Mouse (Mus musculus) limb, embryonic 14.5 days (tissue): ENCODE measurements around the gene Prpf18. TPM values are rescaled to one million over a fixed set of nuclear protein-coding genes. Genes with fewer than 3 reads are reported as not detected.

ENCODE experiments used
- ATAC-seq: fragments of 200-750 bp; cut with Nextera tagmentation; 2 replicates; pipeline ENCODE4 v1.8.0; 2017; ENCODE audit warnings: low read depth, moderate number of reproducible peaks, moderate TSS enrichment; ENCODE audit not compliant: low FRiP score
- DNase-seq: peaks from one replicate; pipeline ENCODE4 v3.0.0-alpha.2; 2015; ENCODE audit warnings: low spot score
- H3K27ac ChIP-seq: fragments of 300-500 bp; sonication (generic); replicated peaks from 2 replicates; pipeline ENCODE4 v1.5.1; 2014; ENCODE audit warnings: low read depth, mild to moderate bottlenecking, low read length, moderate library complexity, mixed read lengths
- H3K27me3 ChIP-seq: fragments of 300-500 bp; sonication (generic); 2 replicates; pipeline ENCODE4 v1.6.1; 2014; ENCODE audit warnings: low read length, mixed read lengths; ENCODE audit not compliant: control insufficient read depth, insufficient read depth
- H3K36me3 ChIP-seq: fragments of 300-500 bp; sonication (generic); 2 replicates; pipeline ENCODE4 v1.6.1; 2014; ENCODE audit warnings: mild to moderate bottlenecking, low read length, moderate library complexity, mixed read lengths; ENCODE audit not compliant: control insufficient read depth, insufficient read depth
- H3K4me1 ChIP-seq: fragments of 300-500 bp; sonication (generic); 2 replicates; pipeline ENCODE4 v1.6.1; 2014; ENCODE audit warnings: antibody characterized with exemption, low read length, mixed read lengths; ENCODE audit not compliant: control insufficient read depth, insufficient read depth
- H3K4me2 ChIP-seq: fragments of 300-500 bp; sonication (generic); replicated peaks from 2 replicates; pipeline ENCODE4 v1.6.1; 2014; ENCODE audit warnings: low read depth, mild to moderate bottlenecking, low read length, moderate library complexity; ENCODE audit not compliant: severe bottlenecking
- H3K4me3 ChIP-seq: fragments of 300-500 bp; sonication (generic); replicated peaks from 2 replicates; pipeline ENCODE4 v1.5.1; 2014; ENCODE audit warnings: low read length
- H3K9ac ChIP-seq: fragments of 300-500 bp; sonication (generic); 2 replicates; pipeline ENCODE4 v1.6.1; 2014; ENCODE audit warnings: mild to moderate bottlenecking, low read depth, low read length, moderate library complexity; ENCODE audit not compliant: severe bottlenecking
- H3K9me3 ChIP-seq: fragments of 300-500 bp; sonication (generic); 2 replicates; pipeline ENCODE4 v1.6.1; 2016; ENCODE audit warnings: low read length; ENCODE audit not compliant: control insufficient read depth
- POLR2A ChIP-seq: fragments of 200-500 bp; IDR thresholded peaks from 2 replicates; pipeline ENCODE4 v1.8.0; 2012; ENCODE audit warnings: inconsistent platforms, mild to moderate bottlenecking, moderate library complexity, borderline replicate concordance; ENCODE audit not compliant: insufficient read depth, insufficient read length; ENCODE audit errors: extremely low read depth
- WGBS: fragments of 180-500 bp; shearing (Covaris S2); extraction: QIAGEN DNeasy Blood & Tissue Kit; methylation state at CpG from one replicate; pipeline ENCODE4 v1.1.7; 2014; 5-methylcytosine and 5-hydroxymethylcytosine counted together
- polyA plus RNA-seq, 2 experiments: library from polyadenylated mRNA; depleted of rRNA in 1 of 2; stranded (reverse) in 1 of 2; unstranded in 1 of 2; fragments of >200 nt; fragmentation: Nextera tagmentation in 1 of 2; extraction: Ambion mirVana in 1 of 2; gene quantifications; 2 replicates each; pipeline versions ENCODE4 v1.2.1 to v1.2.3; 2012 to 2014

Gene Prpf18
- polyA plus RNA-seq, 2 experiments: 26.2 to 28.0 TPM

GRCm38 (mm10) chr2:4573386-4573785 lies 78.5 kb downstream of the Prpf18 start:
- no peak for TF ChIP-seq POLR2A
- no peaks in the 10 kb centered on the region for H3K27me3 ChIP-seq
- no peak overlapping the region for H3K4me2 ChIP-seq
- no peak overlapping the region for H3K4me3 ChIP-seq
- WGBS: 52% methylated on average over 4 of the region's 4 CpGs
- ATAC-seq: no peak
- peaks cover 81% of the 10 kb centered on the region for H3K36me3 ChIP-seq
- no peak overlapping the region for H3K9ac ChIP-seq
- H3K4me1 ChIP-seq: peaks cover 6% of the 10 kb centered on the region; the same call in 1 of the 2 replicates
- no peak overlapping the region for H3K27ac ChIP-seq
- no peaks in the 10 kb centered on the region for H3K9me3 ChIP-seq
- no peak for DNase-seq

GRCm38 (mm10) chr2:4572498-4573263 lies 79.2 kb downstream of the Prpf18 start:
- no peak overlapping the region for H3K4me2 ChIP-seq
- peaks cover 6% of the 10 kb centered on the region; the same call in 1 of the 2 replicates for H3K4me1 ChIP-seq
- ATAC-seq (no peak), DNase-seq (no peak)
- H3K4me3 ChIP-seq: no peak overlapping the region
- no peak for TF ChIP-seq POLR2A
- H3K9me3 ChIP-seq: no peaks in the 10 kb centered on the region
- no peaks in the 10 kb centered on the region for H3K27me3 ChIP-seq
- H3K9ac ChIP-seq: no peak overlapping the region
- H3K36me3 ChIP-seq: peaks cover 82% of the 10 kb centered on the region
- 77% methylated on average over 7 of the region's 7 CpGs for WGBS
- no peak overlapping the region for H3K27ac ChIP-seq

Other genes with a start within 250 kb of the Prpf18 start
- gene Bend7, start 65.7 kb upstream of the Prpf18 start, polyA plus RNA-seq (2012; rRNA removed): 1.1 and 1.6 TPM in 2 replicates
- 1.5 and 1.7 TPM in 2 replicates for gene Bend7, start 65.7 kb upstream of the Prpf18 start, polyA plus RNA-seq (2014; fragmentation: Nextera tagmentation; extraction: Ambion mirVana)
- 75.7 and 78.8 TPM in 2 replicates for gene Sephs1, start 229.5 kb upstream of the Prpf18 start, polyA plus RNA-seq (2012; rRNA removed)
- gene Sephs1, start 229.5 kb upstream of the Prpf18 start, polyA plus RNA-seq (2014; fragmentation: Nextera tagmentation; extraction: Ambion mirVana): 91.1 and 97.8 TPM in 2 replicates